Mouse (Mus musculus): ENCODE results near the gene Birc6. TPM values are rescaled to one million over a fixed set of nuclear protein-coding genes. Genes with fewer than 3 reads are reported as not detected.
A peak's percentile ranks its signal among the peaks of the same experiment; 100 is the strongest.

Birc6 gene
- polyA plus RNA-seq, 1 experiment = 25.5 TPM

- Histone ChIP-seq H3K4me3 (ENCODE audit: insufficient read depth, poor library complexity, severe bottlenecking) (no peak overlapping the region), H3K79me2 (ENCODE audit: control insufficient read depth, insufficient read depth) (peaks cover 69% of the 10 kb centered on the region), H3K27me3 (ENCODE audit: control insufficient read depth, insufficient read depth, insufficient read length) (no peaks in the 10 kb centered on the region), H3K36me3 (ENCODE audit: control insufficient read depth, insufficient read depth) (peaks cover 32% of the 10 kb centered on the region), H3ac (ENCODE audit: control insufficient read depth, insufficient read length, low read depth) (no peak overlapping the region), H3K79me3 (ENCODE audit: low read depth) (peaks cover 18% of the 10 kb centered on the region)
- TF ChIP-seq FOSL1 (IDR thresholded peaks at IDR 0.05; ENCODE audit: insufficient read depth, low read length, poor library complexity, severe bottlenecking) (peak; percentile 4), USF1 (IDR thresholded peaks at IDR 0.05; ENCODE audit: low read depth) (no peak), CTCF (IDR thresholded peaks at IDR 0.05; ENCODE audit: control insufficient read depth, insufficient read depth, insufficient read length) (no peak), CEBPB (IDR thresholded peaks at IDR 0.05; ENCODE audit: low read depth) (peak; percentile 91), MYOG (IDR thresholded peaks at IDR 0.05; ENCODE audit: control insufficient read depth, extremely low read depth, insufficient read length) (no peak), MAX (IDR thresholded peaks at IDR 0.05) (no peak)
Measured at GRCm38 (mm10) chr17:74570585-74570984, 42.5 kb downstream of the Birc6 start.

- Histone ChIP-seq H3K27me3 (ENCODE audit: control insufficient read depth, insufficient read depth, insufficient read length) (no peaks in the 10 kb centered on the region), H3ac (ENCODE audit: control insufficient read depth, insufficient read length, low read depth) (no peak overlapping the region), H3K79me2 (ENCODE audit: control insufficient read depth, insufficient read depth) (peaks cover 88% of the 10 kb centered on the region), H3K4me3 (ENCODE audit: insufficient read depth, poor library complexity, severe bottlenecking) (no peak overlapping the region), H3K36me3 (ENCODE audit: control insufficient read depth, insufficient read depth) (peaks cover 49% of the 10 kb centered on the region), H3K79me3 (ENCODE audit: low read depth) (peaks cover 43% of the 10 kb centered on the region)
- no peak for TF ChIP-seq MAX (IDR thresholded peaks at IDR 0.05)
Measured at GRCm38 (mm10) chr17:74577173-74577572, 49.1 kb downstream of the Birc6 start.

- peaks cover 39% of the 10 kb centered on the region for H3K36me3 ChIP-seq (ENCODE audit: control insufficient read depth, insufficient read depth)
- H3K4me3 ChIP-seq (ENCODE audit: insufficient read depth, poor library complexity, severe bottlenecking) = no peak overlapping the region
- peaks cover 93% of the 10 kb centered on the region for H3K79me2 ChIP-seq (ENCODE audit: control insufficient read depth, insufficient read depth)
- peaks cover 53% of the 10 kb centered on the region for H3K79me3 ChIP-seq (ENCODE audit: low read depth)
- TF ChIP-seq MYOG (IDR thresholded peaks at IDR 0.05; ENCODE audit: control insufficient read depth, extremely low read depth, insufficient read length) (no peak), MAX (IDR thresholded peaks at IDR 0.05) (no peak), CEBPB (IDR thresholded peaks at IDR 0.05; ENCODE audit: low read depth) (no peak), USF1 (IDR thresholded peaks at IDR 0.05; ENCODE audit: low read depth) (no peak), FOSL1 (IDR thresholded peaks at IDR 0.05; ENCODE audit: insufficient read depth, low read length, poor library complexity, severe bottlenecking) (no peak), CTCF (IDR thresholded peaks at IDR 0.05; ENCODE audit: control insufficient read depth, insufficient read depth, insufficient read length) (no peak), MYOD1 (IDR thresholded peaks at IDR 0.05; ENCODE audit: control insufficient read depth, insufficient read length, low read depth) (no peak)
- no peak overlapping the region for H3ac ChIP-seq (ENCODE audit: control insufficient read depth, insufficient read length, low read depth)
- no peaks in the 10 kb centered on the region for H3K27me3 ChIP-seq (ENCODE audit: control insufficient read depth, insufficient read depth, insufficient read length)
Measured at GRCm38 (mm10) chr17:74579586-74579985, 51.5 kb downstream of the Birc6 start.

- H3K79me3 ChIP-seq (ENCODE audit: low read depth) = peaks cover 58% of the 10 kb centered on the region
- peaks cover 93% of the 10 kb centered on the region for H3K79me2 ChIP-seq (ENCODE audit: control insufficient read depth, insufficient read depth)
- no peaks in the 10 kb centered on the region for H3K27me3 ChIP-seq (ENCODE audit: control insufficient read depth, insufficient read depth, insufficient read length)
- H3K36me3 ChIP-seq (ENCODE audit: control insufficient read depth, insufficient read depth) = peaks cover 34% of the 10 kb centered on the region
- no peak overlapping the region for H3K4me3 ChIP-seq (ENCODE audit: insufficient read depth, poor library complexity, severe bottlenecking)
- TF ChIP-seq CTCF (IDR thresholded peaks at IDR 0.05; ENCODE audit: control insufficient read depth, insufficient read depth, insufficient read length) (no peak), MYOG (IDR thresholded peaks at IDR 0.05; ENCODE audit: control insufficient read depth, extremely low read depth, insufficient read length) (no peak), MAX (IDR thresholded peaks at IDR 0.05) (no peak), USF1 (IDR thresholded peaks at IDR 0.05; ENCODE audit: low read depth) (no peak), CEBPB (IDR thresholded peaks at IDR 0.05; ENCODE audit: low read depth) (no peak), MYOD1 (IDR thresholded peaks at IDR 0.05; ENCODE audit: control insufficient read depth, insufficient read length, low read depth) (no peak), FOSL1 (IDR thresholded peaks at IDR 0.05; ENCODE audit: insufficient read depth, low read length, poor library complexity, severe bottlenecking) (no peak)
- H3ac ChIP-seq (ENCODE audit: control insufficient read depth, insufficient read length, low read depth) = no peak overlapping the region
Measured at GRCm38 (mm10) chr17:74580738-74581137, 52.6 kb downstream of the Birc6 start.

DNA sequence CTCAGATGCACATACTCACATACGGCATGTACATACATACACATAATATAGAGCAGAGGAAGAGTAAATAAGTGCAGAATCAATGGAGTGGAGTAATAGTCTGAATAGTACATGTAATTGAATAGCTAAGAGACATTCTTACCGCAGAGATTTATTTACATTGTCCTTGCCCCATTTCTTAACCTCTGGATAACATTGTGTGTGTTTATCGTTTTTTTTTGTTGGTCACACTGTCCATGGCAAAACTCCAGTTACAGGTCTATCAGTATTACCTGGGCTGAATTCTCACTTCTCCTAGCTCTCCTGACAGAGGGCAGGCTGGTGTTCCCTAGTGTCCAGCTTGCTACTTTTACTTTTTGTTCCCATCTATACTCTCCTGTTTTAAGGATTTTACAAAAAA, 58.7 kb downstream of the Birc6 start:
- peaks cover 33% of the 10 kb centered on the region for H3K79me3 ChIP-seq (ENCODE audit: low read depth)
- H3ac ChIP-seq (ENCODE audit: control insufficient read depth, insufficient read length, low read depth) = no peak overlapping the region
- H3K4me3 ChIP-seq (ENCODE audit: insufficient read depth, poor library complexity, severe bottlenecking) = no peak overlapping the region
- TF ChIP-seq CEBPB (IDR thresholded peaks at IDR 0.05; ENCODE audit: low read depth) (no peak), CTCF (IDR thresholded peaks at IDR 0.05; ENCODE audit: control insufficient read depth, insufficient read depth, insufficient read length) (no peak), MYOG (IDR thresholded peaks at IDR 0.05; ENCODE audit: control insufficient read depth, extremely low read depth, insufficient read length) (no peak), MYOD1 (IDR thresholded peaks at IDR 0.05; ENCODE audit: control insufficient read depth, insufficient read length, low read depth) (no peak), USF1 (IDR thresholded peaks at IDR 0.05; ENCODE audit: low read depth) (no peak), FOSL1 (IDR thresholded peaks at IDR 0.05; ENCODE audit: insufficient read depth, low read length, poor library complexity, severe bottlenecking) (no peak), MAX (IDR thresholded peaks at IDR 0.05) (no peak)
- H3K36me3 ChIP-seq (ENCODE audit: control insufficient read depth, insufficient read depth) = peaks cover 16% of the 10 kb centered on the region
- no peaks in the 10 kb centered on the region for H3K27me3 ChIP-seq (ENCODE audit: control insufficient read depth, insufficient read depth, insufficient read length)
- peaks cover 74% of the 10 kb centered on the region for H3K79me2 ChIP-seq (ENCODE audit: control insufficient read depth, insufficient read depth)

DNA sequence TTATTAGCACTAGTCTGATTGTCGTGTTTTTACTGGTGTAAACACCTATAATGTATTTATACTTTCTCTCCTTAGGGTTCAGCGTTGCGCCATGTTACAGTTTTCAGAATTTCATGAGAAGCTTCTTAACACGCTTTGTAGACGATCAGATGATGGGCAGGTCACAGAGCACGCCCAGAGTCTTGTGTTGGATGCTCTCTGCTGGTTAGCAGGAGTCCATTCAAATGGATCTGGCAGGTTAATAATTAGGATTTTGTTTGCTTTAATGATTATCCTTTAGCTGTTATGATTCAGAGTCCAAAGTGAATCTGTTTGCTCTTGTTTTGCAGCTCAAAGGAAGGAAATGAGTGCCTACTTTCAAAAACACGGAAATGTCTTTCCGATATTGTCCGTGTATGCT, 70.8 kb downstream of the Birc6 start:
- H3ac ChIP-seq (ENCODE audit: control insufficient read depth, insufficient read length, low read depth) = no peak overlapping the region
- H3K79me2 ChIP-seq (ENCODE audit: control insufficient read depth, insufficient read depth) = no peaks in the 10 kb centered on the region
- H3K27me3 ChIP-seq (ENCODE audit: control insufficient read depth, insufficient read depth, insufficient read length) = no peaks in the 10 kb centered on the region
- H3K4me3 ChIP-seq (ENCODE audit: insufficient read depth, poor library complexity, severe bottlenecking) = no peak overlapping the region
- peaks cover 74% of the 10 kb centered on the region for H3K36me3 ChIP-seq (ENCODE audit: control insufficient read depth, insufficient read depth)
- H3K79me3 ChIP-seq (ENCODE audit: low read depth) = peaks cover 3% of the 10 kb centered on the region
- TF ChIP-seq MYOG (IDR thresholded peaks at IDR 0.05; ENCODE audit: control insufficient read depth, extremely low read depth, insufficient read length) (no peak), CEBPB (IDR thresholded peaks at IDR 0.05; ENCODE audit: low read depth) (no peak), MAX (IDR thresholded peaks at IDR 0.05) (no peak), MYOD1 (IDR thresholded peaks at IDR 0.05; ENCODE audit: control insufficient read depth, insufficient read length, low read depth) (no peak), FOSL1 (IDR thresholded peaks at IDR 0.05; ENCODE audit: insufficient read depth, low read length, poor library complexity, severe bottlenecking) (no peak), USF1 (IDR thresholded peaks at IDR 0.05; ENCODE audit: low read depth) (no peak), CTCF (IDR thresholded peaks at IDR 0.05; ENCODE audit: control insufficient read depth, insufficient read depth, insufficient read length) (no peak)
